Mouse (Mus musculus) G1E (cell line): ENCODE results near the gene Kbtbd4.

Experiments
- CTCF ChIP-seq: IDR thresholded peaks from 2 replicates; pipeline ENCODE4 v1.5.1; 2012; ENCODE audit warnings: low read depth, low read length, inconsistent platforms, mixed read lengths
- GATA2 ChIP-seq: IDR thresholded peaks from 2 replicates; pipeline ENCODE4 v1.6.1; 2012; ENCODE audit warnings: low read depth, low read length, inconsistent platforms, borderline replicate concordance
- POLR2AphosphoS5 ChIP-seq: IDR thresholded peaks from 2 replicates; pipeline ENCODE4 v1.6.1; 2012; ENCODE audit warnings: low read depth, low read length, inconsistent platforms; ENCODE audit not compliant: insufficient replicate concordance
- TAL1 ChIP-seq: conservative IDR thresholded peaks from 2 replicates; pipeline ENCODE4 v1.6.1; 2012; ENCODE audit warnings: low read depth, low read length, inconsistent platforms, mixed read lengths

- no peak for TF ChIP-seq CTCF
- no peak for TF ChIP-seq POLR2AphosphoS5
- TF ChIP-seq GATA2 = no peak
- TF ChIP-seq TAL1 = no peak
These were observed at the start of gene Kbtbd4, which contains the start of gene Ndufs3 for GRCm38 (mm10) chr2:90904076-90904855.
